Mouse (Mus musculus) lung, postnatal 36 days (tissue): ENCODE data around the gene Krtdap.
"Not testable (repeated sequence)": the region's sequence is repeated elsewhere in the genome, so short reads cannot be mapped to it uniquely, and the experiment has no call there.

Experiments used
- DNase-seq: peaks from one replicate; pipeline ENCODE4 v3.0.0; 2022; ENCODE audit warnings: mixed read lengths

The Krtdap gene

GRCm38 (mm10) chr7:30790141-30790540, 2.4 kb downstream of the Krtdap start:
- DNase-seq: no peak

- no peak for DNase-seq
Observed at GRCm38 (mm10) chr7:30791921-30792320, 4.2 kb downstream of the Krtdap start.

- DNase-seq: no peak
Observed at GRCm38 (mm10) chr7:30794921-30795320, 7.2 kb downstream of the Krtdap start.

GRCm38 (mm10) chr7:30796790-30797189, 9.1 kb downstream of the Krtdap start:
- no peak for DNase-seq

GRCm38 (mm10) chr7:30800653-30801052, 13.0 kb downstream of the Krtdap start:
- DNase-seq: no peak

- no peak for DNase-seq
Observed at GRCm38 (mm10) chr7:30803256-30803655, 15.6 kb downstream of the Krtdap start.

GRCm38 (mm10) chr7:30804026-30804715, 16.5 kb downstream of the Krtdap start:
- peak; percentile 57 for DNase-seq

GRCm38 (mm10) chr7:30805924-30806323, 18.2 kb downstream of the Krtdap start:
- peak; percentile 51 for DNase-seq

- no peak for DNase-seq
Observed at GRCm38 (mm10) chr7:30810319-30810718, 22.6 kb downstream of the Krtdap start.

- peak; percentile 46 for DNase-seq
Observed at GRCm38 (mm10) chr7:30811757-30812290, 24.1 kb downstream of the Krtdap start.

- peak; percentile 33 for DNase-seq
Observed at GRCm38 (mm10) chr7:30812291-30812807, 24.7 kb downstream of the Krtdap start.

- peak; percentile 11 for DNase-seq
Observed at GRCm38 (mm10) chr7:30820131-30820530, 32.4 kb downstream of the Krtdap start.

- no peak for DNase-seq
Observed at GRCm38 (mm10) chr7:30820854-30821445, 33.3 kb downstream of the Krtdap start.

GRCm38 (mm10) chr7:30821532-30821931, 33.8 kb downstream of the Krtdap start:
- DNase-seq: no peak

GRCm38 (mm10) chr7:30823675-30824074, 36.0 kb downstream of the Krtdap start, which contains the start of gene Ffar2:
Gene Ffar2, minus strand, starts transcription at chr7:30823775.
- no peak for DNase-seq

- no peak for DNase-seq
Observed at GRCm38 (mm10) chr7:30824306-30824705, 36.6 kb downstream of the Krtdap start.

GRCm38 (mm10) chr7:30826660-30827059, 39.0 kb downstream of the Krtdap start:
- DNase-seq: no peak

GRCm38 (mm10) chr7:30828871-30829270, 41.2 kb downstream of the Krtdap start:
- not testable (repeated sequence) for DNase-seq

- no peak for DNase-seq
Observed at GRCm38 (mm10) chr7:30829428-30829827, 41.7 kb downstream of the Krtdap start.

GRCm38 (mm10) chr7:30832261-30832660, 44.6 kb downstream of the Krtdap start:
- no peak for DNase-seq

- DNase-seq: not testable (repeated sequence)
Observed at GRCm38 (mm10) chr7:30832684-30833083, 45.0 kb downstream of the Krtdap start.

GRCm38 (mm10) chr7:30837277-30837676, 49.6 kb downstream of the Krtdap start:
- no peak for DNase-seq

- DNase-seq: no peak
Observed at GRCm38 (mm10) chr7:30840306-30840705, 52.6 kb downstream of the Krtdap start.
